Mouse (Mus musculus): Measurements from ENCODE around the gene Aldh16a1. TPM values are rescaled to one million over a fixed set of nuclear protein-coding genes. Genes with fewer than 3 reads are reported as not detected.
A peak's percentile ranks its signal among the peaks of the same experiment; 100 is the strongest.

Aldh16a1 gene
- polyA plus RNA-seq, 1 experiment from 2014 or later = 33.9 TPM

DNA sequence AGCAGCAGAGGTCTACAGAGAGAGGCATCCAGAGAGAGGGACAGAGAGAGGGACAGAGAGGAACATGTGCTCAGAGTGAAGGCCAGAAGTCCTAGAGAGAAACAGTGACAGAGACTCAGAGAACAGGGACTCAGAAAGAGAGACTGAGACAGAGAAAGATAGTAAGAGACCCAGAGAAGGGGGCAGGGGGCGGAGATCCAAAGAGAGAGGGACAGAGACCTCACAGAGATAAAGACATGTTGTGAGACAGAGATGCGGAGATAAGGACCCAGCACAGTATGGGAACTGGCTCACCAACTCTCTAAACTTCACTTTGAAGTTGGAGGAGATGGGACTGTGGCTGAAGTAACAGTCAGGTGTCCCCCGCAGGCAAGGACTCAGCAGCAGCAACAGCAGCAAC, 19.0 kb downstream of the Aldh16a1 start:
- no peak for ATAC-seq (replicated peaks; ENCODE audit: extremely low read depth, insufficient read depth, low FRiP score)
- no peaks in the 10 kb centered on the region for H3K36me3 ChIP-seq (ENCODE audit: control insufficient read depth, insufficient read depth)

GRCm38 (mm10) chr7:45134544-45135026, 19.8 kb downstream of the Aldh16a1 start:
- no peak for ATAC-seq (replicated peaks; ENCODE audit: extremely low read depth, insufficient read depth, low FRiP score)
- H3K9ac ChIP-seq (ENCODE audit: low read length) = no peak overlapping the region
- H3K4me1 ChIP-seq (ENCODE audit: control insufficient read depth, insufficient read depth, low read length) = peaks cover 15% of the 10 kb centered on the region
- H3K4me2 ChIP-seq (ENCODE audit: low read depth, low read length) = no peak overlapping the region
- no peaks in the 10 kb centered on the region for H3K27me3 ChIP-seq (ENCODE audit: control insufficient read depth, insufficient read depth, low read length)
- WGBS = 14% methylated on average over 12 of the region's 12 CpGs
- H3K36me3 ChIP-seq (ENCODE audit: control insufficient read depth, insufficient read depth) = no peaks in the 10 kb centered on the region
- no peak overlapping the region for H3K4me3 ChIP-seq (ENCODE audit: low read length)
- no peaks in the 10 kb centered on the region for H3K9me3 ChIP-seq (replicated peaks; ENCODE audit: control insufficient read depth, low read length)
- H3K27ac ChIP-seq (ENCODE audit: low read length) = no peak overlapping the region

More for the DNA sequence above, 19.0 kb downstream of the Aldh16a1 start:
- peak overlapping the region; percentile 66; the same call in 1 of the 2 replicates for H3K4me3 ChIP-seq (ENCODE audit: low read length)
- 59% methylated on average over 3 of the region's 3 CpGs for WGBS
- H3K9ac ChIP-seq (ENCODE audit: low read length) = no peak overlapping the region; the same call in none of the 2 replicates
- H3K9me3 ChIP-seq (replicated peaks; ENCODE audit: control insufficient read depth, low read length) = no peaks in the 10 kb centered on the region
- H3K4me2 ChIP-seq (ENCODE audit: low read depth, low read length) = peak overlapping the region; percentile 79
- H3K4me1 ChIP-seq (ENCODE audit: control insufficient read depth, insufficient read depth, low read length) = peaks cover 14% of the 10 kb centered on the region; the same call in 1 of the 2 replicates
- no peaks in the 10 kb centered on the region for H3K27me3 ChIP-seq (ENCODE audit: control insufficient read depth, insufficient read depth, low read length)
- H3K27ac ChIP-seq (ENCODE audit: low read length) = no peak overlapping the region

DNA sequence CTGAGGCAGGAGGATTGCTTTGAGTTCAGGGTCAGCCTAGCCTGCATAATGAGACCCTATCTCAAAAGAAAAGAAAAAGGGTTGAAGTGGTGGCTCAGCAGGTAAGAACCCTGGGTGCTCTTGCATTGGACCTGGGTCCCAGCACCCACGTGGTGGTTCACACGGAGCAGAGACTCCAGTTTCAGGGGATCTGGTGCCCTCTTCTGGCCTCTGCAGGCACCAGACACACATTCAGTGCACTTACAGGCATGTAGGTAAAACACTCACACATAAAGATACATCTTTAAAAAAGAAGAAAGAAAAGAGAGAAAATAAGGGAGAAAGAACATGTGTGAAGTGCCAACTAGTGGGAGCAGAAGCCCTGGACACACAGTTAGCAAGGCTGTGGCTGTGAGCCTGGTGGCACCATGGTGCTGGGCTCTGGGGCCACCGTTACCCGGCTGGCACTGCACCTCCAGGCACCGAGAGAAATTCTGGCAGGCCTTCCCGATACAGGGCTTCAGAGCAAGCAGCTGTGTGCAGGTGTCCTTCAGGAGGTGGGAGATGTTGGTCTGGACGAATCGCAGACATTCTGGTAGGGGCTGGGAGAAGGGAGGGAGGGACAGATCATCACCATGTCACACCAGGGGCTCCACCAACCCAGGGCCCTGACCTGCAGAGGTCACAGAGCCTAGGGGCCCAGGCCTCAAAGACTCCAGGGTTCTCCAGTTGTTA, 20.8 kb downstream of the Aldh16a1 start:
- Histone ChIP-seq H3K27ac (ENCODE audit: low read length) (no peak overlapping the region), H3K9me3 (replicated peaks; ENCODE audit: control insufficient read depth, low read length) (no peaks in the 10 kb centered on the region), H3K27me3 (ENCODE audit: control insufficient read depth, insufficient read depth, low read length) (no peaks in the 10 kb centered on the region), H3K9ac (ENCODE audit: low read length) (no peak overlapping the region), H3K36me3 (ENCODE audit: control insufficient read depth, insufficient read depth) (no peaks in the 10 kb centered on the region), H3K4me2 (ENCODE audit: low read depth, low read length) (no peak overlapping the region), H3K4me3 (ENCODE audit: low read length) (no peak overlapping the region), H3K4me1 (ENCODE audit: control insufficient read depth, insufficient read depth, low read length) (peaks cover 18% of the 10 kb centered on the region)
- 81% methylated on average over 8 of the region's 8 CpGs for WGBS
- ATAC-seq (replicated peaks; ENCODE audit: extremely low read depth, insufficient read depth, low FRiP score) = no peak

- peaks cover 20% of the 10 kb centered on the region for H3K4me1 ChIP-seq (ENCODE audit: control insufficient read depth, insufficient read depth, low read length)
- H3K4me2 ChIP-seq (ENCODE audit: low read depth, low read length) = no peak overlapping the region
- no peak overlapping the region for H3K9ac ChIP-seq (ENCODE audit: low read length)
- WGBS = 58% methylated on average over 11 of the region's 11 CpGs
- ATAC-seq (replicated peaks; ENCODE audit: extremely low read depth, insufficient read depth, low FRiP score) = no peak
- no peak overlapping the region for H3K4me3 ChIP-seq (ENCODE audit: low read length)
- H3K27ac ChIP-seq (ENCODE audit: low read length) = no peak overlapping the region
- no peaks in the 10 kb centered on the region for H3K9me3 ChIP-seq (replicated peaks; ENCODE audit: control insufficient read depth, low read length)
- H3K36me3 ChIP-seq (ENCODE audit: control insufficient read depth, insufficient read depth) = peaks cover 3% of the 10 kb centered on the region
- H3K27me3 ChIP-seq (ENCODE audit: control insufficient read depth, insufficient read depth, low read length) = no peaks in the 10 kb centered on the region
Observed at GRCm38 (mm10) chr7:45131850-45132249, 22.5 kb downstream of the Aldh16a1 start.

GRCm38 (mm10) chr7:45129776-45130512, 24.4 kb downstream of the Aldh16a1 start:
- Histone ChIP-seq H3K4me1 (ENCODE audit: control insufficient read depth, insufficient read depth, low read length) (peaks cover 26% of the 10 kb centered on the region), H3K9ac (ENCODE audit: low read length) (peak overlapping the region; percentile 81), H3K27me3 (ENCODE audit: control insufficient read depth, insufficient read depth, low read length) (no peaks in the 10 kb centered on the region), H3K9me3 (replicated peaks; ENCODE audit: control insufficient read depth, low read length) (no peaks in the 10 kb centered on the region), H3K4me2 (ENCODE audit: low read depth, low read length) (peak overlapping the region; percentile 69), H3K36me3 (ENCODE audit: control insufficient read depth, insufficient read depth) (peaks cover 22% of the 10 kb centered on the region), H3K27ac (ENCODE audit: low read length) (peak overlapping the region; percentile 86), H3K4me3 (ENCODE audit: low read length) (peak overlapping the region; percentile 53)
- 60% methylated on average over 15 of the region's 15 CpGs for WGBS
- ATAC-seq (replicated peaks; ENCODE audit: extremely low read depth, insufficient read depth, low FRiP score) = no peak

GRCm38 (mm10) chr7:45129318-45129717, 25.1 kb downstream of the Aldh16a1 start:
- WGBS = 3% methylated on average over 17 of the region's 17 CpGs
- ATAC-seq (replicated peaks; ENCODE audit: extremely low read depth, insufficient read depth, low FRiP score) = no peak
- H3K4me1 ChIP-seq (ENCODE audit: control insufficient read depth, insufficient read depth, low read length) = peaks cover 27% of the 10 kb centered on the region
- peak overlapping the region; percentile 81 for H3K9ac ChIP-seq (ENCODE audit: low read length)
- H3K4me3 ChIP-seq (ENCODE audit: low read length) = peak overlapping the region; percentile 53
- H3K36me3 ChIP-seq (ENCODE audit: control insufficient read depth, insufficient read depth) = peaks cover 22% of the 10 kb centered on the region
- no peaks in the 10 kb centered on the region for H3K27me3 ChIP-seq (ENCODE audit: control insufficient read depth, insufficient read depth, low read length)
- peak overlapping the region; percentile 69 for H3K4me2 ChIP-seq (ENCODE audit: low read depth, low read length)
- H3K9me3 ChIP-seq (replicated peaks; ENCODE audit: control insufficient read depth, low read length) = no peaks in the 10 kb centered on the region
- H3K27ac ChIP-seq (ENCODE audit: low read length) = peak overlapping the region; percentile 86

- Histone ChIP-seq H3K27ac (ENCODE audit: low read length) (peak within 1 kb of the TSS; percentile 86), H3K4me1 (ENCODE audit: control insufficient read depth, insufficient read depth, low read length) (peaks cover 27% of the 10 kb centered on the region), H3K9ac (ENCODE audit: low read length) (peak within 1 kb of the TSS; percentile 97), H3K4me3 (ENCODE audit: low read length) (peak within 1 kb of the TSS; percentile 86), H3K27me3 (ENCODE audit: control insufficient read depth, insufficient read depth, low read length) (no peaks in the 10 kb centered on the region), H3K4me2 (ENCODE audit: low read depth, low read length) (peak within 1 kb of the TSS; percentile 78), H3K9me3 (replicated peaks; ENCODE audit: control insufficient read depth, low read length) (no peaks in the 10 kb centered on the region), H3K36me3 (ENCODE audit: control insufficient read depth, insufficient read depth) (peaks cover 22% of the 10 kb centered on the region)
- under 1% methylated on average over 48 of the region's 48 CpGs for WGBS
- peak; percentile 92 for ATAC-seq (replicated peaks; ENCODE audit: extremely low read depth, insufficient read depth, low FRiP score)
Observed at GRCm38 (mm10) chr7:45128624-45129246, 25.6 kb downstream of the Aldh16a1 start, which contains the start of gene Rpl13a. Gene Rpl13a (minus strand): TSS chr7:45128761.

- H3K4me1 ChIP-seq (ENCODE audit: control insufficient read depth, insufficient read depth, low read length) = peaks cover 33% of the 10 kb centered on the region
- no peaks in the 10 kb centered on the region for H3K9me3 ChIP-seq (replicated peaks; ENCODE audit: control insufficient read depth, low read length)
- under 1% methylated on average over 6 of the region's 6 CpGs for WGBS
- peak overlapping the region; percentile 86 for H3K4me3 ChIP-seq (ENCODE audit: low read length)
- peak overlapping the region; percentile 85 for H3K27ac ChIP-seq (ENCODE audit: low read length)
- ATAC-seq (replicated peaks; ENCODE audit: extremely low read depth, insufficient read depth, low FRiP score) = no peak
- peak overlapping the region; percentile 97 for H3K9ac ChIP-seq (ENCODE audit: low read length)
- peak overlapping the region; percentile 78 for H3K4me2 ChIP-seq (ENCODE audit: low read depth, low read length)
- H3K27me3 ChIP-seq (ENCODE audit: control insufficient read depth, insufficient read depth, low read length) = no peaks in the 10 kb centered on the region
- peaks cover 27% of the 10 kb centered on the region for H3K36me3 ChIP-seq (ENCODE audit: control insufficient read depth, insufficient read depth)
Observed at GRCm38 (mm10) chr7:45127700-45128224, 26.6 kb downstream of the Aldh16a1 start.
